Mouse (Mus musculus) T-helper 2 cell (primary cell): ENCODE results near the gene Smlr1.

Experiments used
- in situ Hi-C: fragments of 300-600 bp; cut with MboI, MseI; formaldehyde crosslinking; loops from one replicate; pipeline ENCODE4 v1.15.1; 2025; ENCODE audit warnings: high pct_unique_total_duplicates

Gene Smlr1

DNA sequence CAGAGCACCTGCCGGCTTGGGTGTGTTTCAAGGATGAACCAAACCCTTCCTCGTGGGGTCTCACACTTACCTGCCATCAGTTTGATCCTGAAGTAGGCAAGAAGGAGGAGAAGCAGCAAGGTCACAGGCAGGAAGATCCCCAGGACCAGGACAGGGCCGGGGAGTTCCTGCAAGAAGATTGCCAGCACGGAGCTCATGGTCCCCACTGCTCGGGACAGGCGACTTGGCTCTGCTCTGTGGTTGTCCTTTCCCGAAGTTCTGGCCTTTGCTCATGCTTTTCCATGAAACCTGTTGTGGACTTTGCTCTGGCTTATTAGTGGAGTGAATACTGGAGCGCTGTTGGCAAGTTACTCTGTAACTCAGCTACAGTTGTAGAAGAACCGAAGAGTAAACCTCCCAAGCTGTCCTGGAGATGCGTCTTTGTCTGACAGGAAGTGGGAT, at the start of gene Smlr1:
Gene Smlr1, minus strand, starts transcription at position 377 of the 441 bp plus-strand sequence.
- in situ Hi-C loops: no loop called here

GRCm38 (mm10) chr10:25584899-25585298, 48.8 kb upstream of the Smlr1 start:
- in situ Hi-C loops: no loop called here

DNA sequence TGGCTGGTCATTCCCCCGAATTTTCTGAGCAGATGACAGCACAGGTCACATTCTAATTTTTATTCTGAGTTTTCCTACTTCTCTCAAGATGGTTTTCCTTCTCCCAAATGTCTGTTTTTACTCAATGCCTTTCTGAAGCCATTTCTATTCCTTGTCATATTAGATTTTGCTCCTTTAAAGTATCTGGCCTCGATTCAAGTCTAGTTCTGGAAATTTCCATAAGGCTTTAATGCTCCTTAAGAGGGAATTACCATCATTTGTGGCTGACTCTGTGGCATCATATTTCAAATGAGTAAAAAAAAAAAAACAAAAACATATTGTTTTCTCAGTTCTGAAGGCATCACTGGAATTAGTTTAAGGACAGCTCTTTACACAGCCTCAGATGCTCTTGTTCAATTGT, 44.0 kb upstream of the Smlr1 start:
- in situ Hi-C loops: no loop called here

- in situ Hi-C loops: no loop called here
Measured at GRCm38 (mm10) chr10:25571319-25572240, 35.5 kb upstream of the Smlr1 start.

DNA sequence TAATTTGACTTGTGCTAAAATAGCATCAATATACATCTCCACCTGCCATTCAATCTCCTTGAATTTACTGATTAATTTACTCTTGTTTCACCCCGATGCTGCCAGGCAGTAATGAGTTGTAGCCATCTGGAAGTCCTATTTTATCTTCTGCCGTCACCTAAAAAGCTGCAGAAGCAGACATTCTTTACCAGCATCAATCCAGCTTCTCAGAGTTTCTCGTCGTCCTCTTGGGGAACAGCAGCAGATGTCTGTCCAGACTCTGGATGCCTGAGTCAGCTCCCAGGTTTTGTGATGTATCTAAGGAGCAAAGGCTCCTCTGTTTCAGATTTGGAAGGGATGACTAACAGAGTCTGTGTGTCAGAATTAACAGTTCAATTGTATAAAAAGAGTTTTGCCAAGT, 16.9 kb upstream of the Smlr1 start:
- in situ Hi-C loops: no loop called here

- in situ Hi-C loops: no loop called here
Measured at GRCm38 (mm10) chr10:25541097-25541496, 5.0 kb upstream of the Smlr1 start.

DNA sequence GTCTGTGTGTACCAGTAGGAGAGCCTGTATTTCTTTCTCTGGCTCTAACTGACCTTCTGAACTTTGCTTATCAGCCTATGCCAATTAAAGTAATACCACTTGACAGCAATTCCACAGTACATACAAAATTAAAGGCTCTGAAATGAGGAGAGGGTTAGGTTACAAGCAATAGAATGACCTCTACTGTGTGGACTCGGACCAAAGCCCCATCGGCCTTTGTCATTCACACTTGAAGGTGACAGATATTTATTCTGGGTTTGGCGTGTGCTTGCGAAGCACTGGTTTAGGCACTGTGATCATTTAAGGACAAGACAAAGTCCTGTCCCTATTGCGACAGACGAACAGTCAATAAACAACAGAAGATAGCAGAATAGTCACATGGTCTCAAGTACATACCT, 3.7 kb upstream of the Smlr1 start:
- in situ Hi-C loops: no loop called here

DNA sequence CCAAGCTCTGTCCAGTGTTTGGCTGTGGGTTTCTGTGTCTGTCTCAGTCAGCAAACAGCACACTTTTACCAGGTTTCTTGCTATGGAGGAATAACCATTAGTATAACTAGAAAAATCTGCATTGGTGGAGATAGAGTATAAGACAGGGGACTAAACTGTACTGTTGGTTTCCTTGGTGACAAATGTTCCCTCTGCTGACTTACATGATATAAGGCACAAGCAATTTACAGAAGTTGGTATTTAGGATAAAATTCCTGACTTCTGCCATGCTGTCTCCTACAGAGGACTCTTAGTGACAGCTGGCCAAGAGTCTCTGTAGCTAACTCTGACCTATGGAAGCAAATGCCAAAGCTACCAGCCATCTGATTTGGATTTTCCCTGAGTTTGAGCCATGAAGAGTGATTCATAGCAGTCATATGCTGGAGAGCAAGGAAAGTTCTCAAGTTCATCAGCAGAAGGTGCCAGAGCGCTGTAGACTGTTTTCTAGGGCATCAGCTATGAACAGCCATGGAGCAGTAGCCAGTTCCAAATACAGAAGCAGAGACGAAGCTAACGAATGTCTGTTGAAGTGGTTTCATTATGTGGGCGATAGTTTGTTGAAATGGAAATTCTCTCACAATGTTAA, 3.2 kb upstream of the Smlr1 start:
- in situ Hi-C loops: no loop called here

DNA sequence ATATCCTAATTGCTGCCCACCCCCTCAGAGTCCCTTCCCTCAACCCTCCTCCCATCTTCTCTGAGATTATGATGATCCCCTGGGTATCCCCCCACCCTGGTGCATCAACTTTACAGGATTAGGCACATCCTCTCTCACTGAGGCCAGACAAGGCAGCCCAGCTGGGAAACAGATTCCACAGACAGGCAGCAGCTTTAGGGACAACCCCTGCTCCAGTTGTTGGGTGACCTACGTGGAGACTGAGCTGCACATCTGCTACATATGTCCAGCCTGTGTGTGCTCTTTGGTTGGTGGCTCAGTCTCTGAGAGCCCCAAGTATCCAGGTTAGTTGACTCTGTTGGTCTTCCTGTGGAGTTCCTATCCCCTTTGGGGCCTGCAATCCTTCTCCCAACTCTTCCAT, 2.7 kb upstream of the Smlr1 start:
- in situ Hi-C loops: no loop called here

DNA sequence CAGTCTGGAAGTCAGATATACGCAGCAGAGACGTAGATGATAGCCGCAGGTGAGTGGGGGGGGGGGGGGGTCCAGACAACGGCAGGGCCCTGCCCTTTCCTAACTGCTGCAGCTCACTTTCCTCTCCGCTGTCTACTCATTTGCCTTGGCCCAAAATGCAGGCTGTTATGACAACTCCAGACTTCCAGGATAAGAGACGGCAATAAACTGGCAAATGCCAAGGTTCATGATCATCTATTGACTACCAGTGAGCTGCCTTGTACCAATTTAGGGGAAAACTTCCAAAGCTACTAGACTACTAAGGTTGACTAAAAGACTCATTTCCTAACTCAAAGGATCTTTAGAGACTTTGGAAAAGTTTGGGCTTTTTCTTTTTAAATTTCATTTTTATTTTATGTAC, 554 bp upstream of the Smlr1 start:
- in situ Hi-C loops: no loop called here

DNA sequence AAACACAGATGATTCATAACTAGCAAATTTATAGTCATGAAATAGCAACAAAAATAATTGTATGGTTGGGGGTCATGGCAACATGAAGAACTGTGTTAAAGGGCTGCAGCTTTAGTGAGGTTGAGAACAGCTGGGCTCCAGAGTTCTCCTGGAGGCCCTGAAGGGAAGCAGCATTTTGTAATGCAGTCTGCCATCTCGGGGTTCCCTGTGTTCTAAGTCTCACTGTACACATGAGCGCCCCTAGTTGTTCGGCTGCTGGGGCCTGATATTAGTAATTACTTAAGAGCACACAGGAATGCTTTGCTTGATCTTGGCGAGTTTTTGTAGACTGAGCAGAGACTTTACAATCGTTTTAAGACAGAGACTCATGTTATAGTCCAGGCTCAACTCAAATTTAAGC, 1.6 kb downstream of the Smlr1 start:
- in situ Hi-C loops: no loop called here

GRCm38 (mm10) chr10:25533513-25534246, 2.4 kb downstream of the Smlr1 start:
- in situ Hi-C loops: no loop called here

DNA sequence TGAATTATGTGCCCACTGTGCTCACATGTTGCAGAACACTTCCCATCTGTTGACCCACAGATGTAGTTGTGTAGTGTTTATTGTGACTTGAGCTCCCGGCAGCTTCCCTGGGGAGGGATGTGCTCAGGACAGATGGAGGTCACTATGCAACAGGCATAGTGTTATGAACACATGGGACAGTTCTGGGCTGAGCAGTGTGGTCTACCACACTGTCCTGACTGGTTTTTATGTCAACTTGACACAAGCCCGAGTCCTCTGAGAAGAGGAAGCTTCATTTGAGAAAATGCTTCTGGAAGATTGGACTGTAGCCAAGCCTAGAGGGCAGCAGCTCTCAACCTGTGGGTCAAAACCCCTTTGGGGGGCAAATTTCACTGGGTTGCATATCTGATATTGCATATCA, 3.0 kb downstream of the Smlr1 start:
- in situ Hi-C loops: no loop called here

DNA sequence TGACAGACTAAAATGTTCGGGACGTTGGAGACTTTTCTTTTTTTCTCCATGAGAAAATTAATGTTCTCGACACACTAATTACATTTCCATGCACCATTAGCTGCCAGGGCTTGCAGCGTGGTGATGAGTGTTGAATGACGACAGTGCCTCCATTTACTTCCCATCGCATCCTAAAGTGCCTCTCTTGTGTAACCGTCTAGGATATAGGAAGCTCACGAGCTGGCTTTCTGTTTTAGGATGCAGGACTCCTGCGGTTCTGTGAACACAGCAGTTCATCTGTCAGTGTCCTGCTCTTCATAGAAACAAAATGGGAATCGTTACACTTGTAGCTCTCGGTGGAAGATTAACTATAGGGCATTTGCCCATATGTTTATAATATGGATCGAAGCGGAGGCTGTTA, 4.7 kb downstream of the Smlr1 start:
- in situ Hi-C loops: no loop called here

GRCm38 (mm10) chr10:25527126-25527525, 8.9 kb downstream of the Smlr1 start:
- in situ Hi-C loops: no loop called here

DNA sequence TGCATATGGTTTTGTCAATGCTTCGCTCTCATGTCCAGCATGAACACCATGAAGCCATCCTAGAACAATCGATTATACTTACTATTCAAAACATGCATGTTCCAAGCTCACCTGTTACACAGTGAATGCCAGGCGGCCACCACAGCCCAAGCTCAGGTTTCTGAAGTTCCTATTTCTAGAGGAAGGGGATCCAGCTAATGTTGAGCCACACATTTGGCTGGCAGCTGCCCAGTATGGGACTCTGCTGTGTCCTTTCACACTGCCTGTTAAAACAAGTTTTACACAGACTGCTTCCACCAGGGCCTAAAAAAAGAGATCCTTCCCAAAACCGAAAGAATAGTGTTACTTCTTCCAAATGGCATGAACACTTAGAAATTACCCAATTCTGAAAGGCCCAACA, 9.4 kb downstream of the Smlr1 start:
- in situ Hi-C loops: no loop called here

DNA sequence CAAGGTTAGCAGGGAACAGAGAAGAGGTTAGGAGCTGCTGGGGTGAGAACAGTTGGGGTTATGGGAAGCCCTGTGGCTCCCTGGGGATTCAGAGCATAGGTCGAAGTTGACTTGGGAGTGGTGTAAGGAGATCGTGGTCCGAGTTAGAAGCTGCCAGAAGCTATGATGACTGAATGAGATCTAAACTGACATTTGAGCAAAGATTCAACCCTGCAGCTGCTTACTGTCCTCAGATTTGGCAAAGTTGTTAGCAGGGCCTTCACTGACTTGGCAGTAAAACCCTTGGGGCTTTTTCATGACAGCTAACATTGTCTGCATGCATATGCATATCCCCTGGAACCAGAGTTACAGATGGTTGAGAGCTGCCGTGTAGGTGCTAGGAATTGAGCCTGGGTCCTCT, 9.9 kb downstream of the Smlr1 start:
- in situ Hi-C loops: no loop called here

DNA sequence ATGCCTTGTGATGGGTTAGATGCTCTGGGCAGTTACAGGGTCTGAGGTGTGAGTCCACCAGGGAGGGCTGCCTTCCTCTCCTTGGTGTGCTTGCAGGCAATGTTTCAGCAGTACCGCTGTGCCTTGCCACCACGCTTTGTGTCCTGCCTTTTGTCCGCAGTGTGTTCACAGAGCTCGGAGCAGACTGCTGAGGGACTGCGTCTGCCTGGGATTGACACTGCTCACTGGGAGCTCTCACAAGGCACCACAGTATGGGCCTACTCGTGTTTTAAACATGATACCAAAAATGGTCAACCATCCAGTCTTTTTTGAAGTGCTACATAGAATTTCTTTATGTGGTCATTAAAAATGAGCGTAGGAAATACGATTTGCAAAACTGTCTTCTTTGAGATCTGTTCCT, 12.3 kb downstream of the Smlr1 start:
- in situ Hi-C loops: no loop called here

DNA sequence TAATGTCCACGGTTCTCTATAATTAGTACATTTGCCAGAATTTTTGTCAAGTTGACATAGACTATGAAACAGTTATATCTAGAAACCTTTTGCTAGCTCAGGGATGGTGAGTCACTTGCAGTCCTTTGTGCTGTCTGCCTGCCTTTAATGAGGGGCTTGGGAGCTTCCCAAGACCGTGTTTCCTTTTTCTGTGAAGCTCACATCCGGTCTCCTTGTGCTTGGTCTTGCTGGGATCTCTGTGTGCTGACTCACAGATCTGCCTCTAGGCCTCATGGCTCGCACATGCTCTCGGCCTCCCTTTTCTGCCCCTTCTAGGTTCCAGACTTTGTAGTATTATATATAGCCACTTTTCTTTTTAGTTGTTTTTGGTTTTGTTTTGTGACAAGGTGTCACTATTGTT, 15.6 kb downstream of the Smlr1 start:
- in situ Hi-C loops: no loop called here

- in situ Hi-C loops: no loop called here
Measured at GRCm38 (mm10) chr10:25519954-25520353, 16.1 kb downstream of the Smlr1 start.

DNA sequence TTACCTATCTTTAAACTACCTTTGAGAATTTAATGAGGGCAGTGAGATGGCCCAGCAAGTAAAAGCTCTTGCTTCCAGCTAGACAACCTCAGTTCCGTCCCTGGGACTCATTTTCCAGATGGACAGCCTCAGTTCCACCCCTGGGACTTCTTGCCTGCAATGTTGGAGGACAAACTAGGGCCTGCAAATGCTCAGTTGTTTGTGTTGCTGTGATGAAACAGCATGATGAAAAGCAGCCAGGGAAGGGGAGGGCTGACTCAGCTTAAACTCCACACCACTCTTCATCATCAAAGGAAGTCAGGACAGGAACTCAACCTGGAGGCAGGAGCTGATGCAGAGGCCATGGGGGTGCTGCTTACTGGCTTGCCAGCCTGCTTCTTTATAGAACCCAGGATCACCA, 22.2 kb downstream of the Smlr1 start:
- in situ Hi-C loops: no loop called here

- in situ Hi-C loops: no loop called here
Measured at GRCm38 (mm10) chr10:25503250-25503649, 32.8 kb downstream of the Smlr1 start.
